Mouse (Mus musculus) megakaryocyte, embryonic 14.5 days (primary cell): Measurements from ENCODE around the gene Ascc1.

Source experiments
- FLI1 ChIP-seq: IDR thresholded peaks from 2 replicates; pipeline ENCODE4 v1.6.1; 2012; ENCODE audit warnings: low read length, inconsistent platforms, mixed read lengths
- GATA1 ChIP-seq: IDR thresholded peaks from 3 replicates; pipeline ENCODE4 v1.6.1; 2012; ENCODE audit warnings: mixed read lengths, low read length, inconsistent platforms, borderline replicate concordance

- TF ChIP-seq GATA1 (no peak), FLI1 (no peak)
Measured at GRCm38 (mm10) chr10:59966743-59967142, 35.9 kb upstream of the Ascc1 start.
